Mouse (Mus musculus): Measurements from ENCODE around the gene Erg28. TPM values are rescaled to one million over a fixed set of nuclear protein-coding genes. Genes with fewer than 3 reads are reported as not detected.

Gene Erg28
- polyA plus RNA-seq, 1 experiment from 2014 or later = 108 TPM

- WGBS = 80% methylated on average over 2 of the region's 2 CpGs
- no peak for ATAC-seq (ENCODE audit: low read depth)
Observed at GRCm38 (mm10) chr12:85794094-85794493, 30.3 kb downstream of the Erg28 start.

GRCm38 (mm10) chr12:85792821-85793346 is 31.5 kb downstream of the Erg28 start:
- H3K27ac ChIP-seq (ENCODE audit: low read length) = no peak overlapping the region
- no peak overlapping the region for H3K4me2 ChIP-seq (ENCODE audit: low read depth, low read length)
- H3K4me3 ChIP-seq (ENCODE audit: low read length) = no peak overlapping the region
- no peak overlapping the region for H3K9ac ChIP-seq (ENCODE audit: low read length)
- no peaks in the 10 kb centered on the region for H3K27me3 ChIP-seq (ENCODE audit: control insufficient read depth, insufficient read depth, low read depth, low read length)
- no peaks in the 10 kb centered on the region for H3K9me3 ChIP-seq (ENCODE audit: control insufficient read depth, low read length)
- H3K4me1 ChIP-seq (replicated peaks; ENCODE audit: control insufficient read depth, insufficient read depth, low read length) = no peaks in the 10 kb centered on the region
- H3K36me3 ChIP-seq (ENCODE audit: control insufficient read depth, insufficient read depth, low read length) = no peaks in the 10 kb centered on the region
- WGBS = 22% methylated on average over 6 of the region's 6 CpGs
- peak; percentile 47; the same call in 1 of the 2 replicates for ATAC-seq (ENCODE audit: low read depth)

More at GRCm38 (mm10) chr12:85794094-85794493, 30.3 kb downstream of the Erg28 start:
- Histone ChIP-seq H3K36me3 (ENCODE audit: control insufficient read depth, insufficient read depth, low read length) (no peaks in the 10 kb centered on the region), H3K4me2 (ENCODE audit: low read depth, low read length) (no peak overlapping the region), H3K4me1 (replicated peaks; ENCODE audit: control insufficient read depth, insufficient read depth, low read length) (no peaks in the 10 kb centered on the region), H3K27ac (ENCODE audit: low read length) (no peak overlapping the region), H3K9me3 (ENCODE audit: control insufficient read depth, low read length) (no peaks in the 10 kb centered on the region), H3K9ac (ENCODE audit: low read length) (no peak overlapping the region), H3K27me3 (ENCODE audit: control insufficient read depth, insufficient read depth, low read depth, low read length) (no peaks in the 10 kb centered on the region), H3K4me3 (ENCODE audit: low read length) (no peak overlapping the region)

GRCm38 (mm10) chr12:85792158-85792557 is 32.2 kb downstream of the Erg28 start:
- H3K36me3 ChIP-seq (ENCODE audit: control insufficient read depth, insufficient read depth, low read length) = no peaks in the 10 kb centered on the region
- H3K9ac ChIP-seq (ENCODE audit: low read length) = no peak overlapping the region
- no peak for ATAC-seq (ENCODE audit: low read depth)
- H3K9me3 ChIP-seq (ENCODE audit: control insufficient read depth, low read length) = no peaks in the 10 kb centered on the region
- H3K27me3 ChIP-seq (ENCODE audit: control insufficient read depth, insufficient read depth, low read depth, low read length) = no peaks in the 10 kb centered on the region
- no peak overlapping the region for H3K27ac ChIP-seq (ENCODE audit: low read length)
- H3K4me2 ChIP-seq (ENCODE audit: low read depth, low read length) = no peak overlapping the region
- no peak overlapping the region for H3K4me3 ChIP-seq (ENCODE audit: low read length)
- 85% methylated on average over 4 of the region's 4 CpGs for WGBS
- H3K4me1 ChIP-seq (replicated peaks; ENCODE audit: control insufficient read depth, insufficient read depth, low read length) = no peaks in the 10 kb centered on the region

- H3K4me2 ChIP-seq (ENCODE audit: low read depth, low read length) = no peak overlapping the region
- no peak for ATAC-seq (ENCODE audit: low read depth)
- no peak overlapping the region for H3K4me3 ChIP-seq (ENCODE audit: low read length)
- H3K4me1 ChIP-seq (replicated peaks; ENCODE audit: control insufficient read depth, insufficient read depth, low read length) = no peaks in the 10 kb centered on the region
- H3K9ac ChIP-seq (ENCODE audit: low read length) = no peak overlapping the region
- no peak overlapping the region for H3K27ac ChIP-seq (ENCODE audit: low read length)
- no peaks in the 10 kb centered on the region for H3K9me3 ChIP-seq (ENCODE audit: control insufficient read depth, low read length)
- no peaks in the 10 kb centered on the region for H3K27me3 ChIP-seq (ENCODE audit: control insufficient read depth, insufficient read depth, low read depth, low read length)
- no peaks in the 10 kb centered on the region for H3K36me3 ChIP-seq (ENCODE audit: control insufficient read depth, insufficient read depth, low read length)
- 60% methylated on average over 19 of the region's 19 CpGs for WGBS
Observed at GRCm38 (mm10) chr12:85784916-85785815, 39.2 kb downstream of the Erg28 start.

- H3K9me3 ChIP-seq (ENCODE audit: control insufficient read depth, low read length) = no peaks in the 10 kb centered on the region
- H3K4me1 ChIP-seq (replicated peaks; ENCODE audit: control insufficient read depth, insufficient read depth, low read length) = peaks cover 10% of the 10 kb centered on the region; the same call in 1 of the 2 replicates
- 83% methylated on average over 3 of the region's 3 CpGs for WGBS
- H3K36me3 ChIP-seq (ENCODE audit: control insufficient read depth, insufficient read depth, low read length) = no peaks in the 10 kb centered on the region
- H3K4me3 ChIP-seq (ENCODE audit: low read length) = no peak overlapping the region
- no peak overlapping the region for H3K9ac ChIP-seq (ENCODE audit: low read length)
- no peaks in the 10 kb centered on the region for H3K27me3 ChIP-seq (ENCODE audit: control insufficient read depth, insufficient read depth, low read depth, low read length)
- no peak overlapping the region for H3K27ac ChIP-seq (ENCODE audit: low read length)
- no peak for ATAC-seq (ENCODE audit: low read depth)
- no peak overlapping the region for H3K4me2 ChIP-seq (ENCODE audit: low read depth, low read length)
Observed at GRCm38 (mm10) chr12:85781606-85782005, 42.7 kb downstream of the Erg28 start.

GRCm38 (mm10) chr12:85779707-85780106 is 44.6 kb downstream of the Erg28 start:
- H3K27me3 ChIP-seq (ENCODE audit: control insufficient read depth, insufficient read depth, low read depth, low read length) = no peaks in the 10 kb centered on the region
- no peak overlapping the region for H3K4me3 ChIP-seq (ENCODE audit: low read length)
- 71% methylated on average over 5 of the region's 5 CpGs for WGBS
- ATAC-seq (ENCODE audit: low read depth) = no peak
- H3K9ac ChIP-seq (ENCODE audit: low read length) = no peak overlapping the region
- no peaks in the 10 kb centered on the region for H3K36me3 ChIP-seq (ENCODE audit: control insufficient read depth, insufficient read depth, low read length)
- no peak overlapping the region for H3K4me2 ChIP-seq (ENCODE audit: low read depth, low read length)
- peak overlapping the region; percentile 1; the same call in 1 of the 2 replicates for H3K27ac ChIP-seq (ENCODE audit: low read length)
- H3K4me1 ChIP-seq (replicated peaks; ENCODE audit: control insufficient read depth, insufficient read depth, low read length) = peaks cover 10% of the 10 kb centered on the region; the same call in 1 of the 2 replicates
- H3K9me3 ChIP-seq (ENCODE audit: control insufficient read depth, low read length) = no peaks in the 10 kb centered on the region

- ATAC-seq (ENCODE audit: low read depth) = peak; percentile 87
- no peaks in the 10 kb centered on the region for H3K36me3 ChIP-seq (ENCODE audit: control insufficient read depth, insufficient read depth, low read length)
- H3K27me3 ChIP-seq (ENCODE audit: control insufficient read depth, insufficient read depth, low read depth, low read length) = no peaks in the 10 kb centered on the region
- no peaks in the 10 kb centered on the region for H3K9me3 ChIP-seq (ENCODE audit: control insufficient read depth, low read length)
- WGBS = 24% methylated on average over 3 of the region's 3 CpGs
- peaks cover 10% of the 10 kb centered on the region; the same call in 1 of the 2 replicates for H3K4me1 ChIP-seq (replicated peaks; ENCODE audit: control insufficient read depth, insufficient read depth, low read length)
- H3K4me2 ChIP-seq (ENCODE audit: low read depth, low read length) = no peak overlapping the region
- H3K9ac ChIP-seq (ENCODE audit: low read length) = no peak overlapping the region
- H3K4me3 ChIP-seq (ENCODE audit: low read length) = no peak overlapping the region
- peak overlapping the region; percentile 62; the same call in 1 of the 2 replicates for H3K27ac ChIP-seq (ENCODE audit: low read length)
Observed at GRCm38 (mm10) chr12:85778962-85779361, 45.4 kb downstream of the Erg28 start.

- no peak overlapping the region for H3K27ac ChIP-seq (ENCODE audit: low read length)
- H3K4me3 ChIP-seq (ENCODE audit: low read length) = no peak overlapping the region
- no peaks in the 10 kb centered on the region; the same call in 1 of the 2 replicates for H3K4me1 ChIP-seq (replicated peaks; ENCODE audit: control insufficient read depth, insufficient read depth, low read length)
- H3K27me3 ChIP-seq (ENCODE audit: control insufficient read depth, insufficient read depth, low read depth, low read length) = no peaks in the 10 kb centered on the region
- H3K4me2 ChIP-seq (ENCODE audit: low read depth, low read length) = no peak overlapping the region
- no peaks in the 10 kb centered on the region for H3K9me3 ChIP-seq (ENCODE audit: control insufficient read depth, low read length)
- 47% methylated on average over 3 of the region's 3 CpGs for WGBS
- no peak overlapping the region for H3K9ac ChIP-seq (ENCODE audit: low read length)
- no peak for ATAC-seq (ENCODE audit: low read depth)
- H3K36me3 ChIP-seq (ENCODE audit: control insufficient read depth, insufficient read depth, low read length) = no peaks in the 10 kb centered on the region
Observed at GRCm38 (mm10) chr12:85771356-85771755, 53.0 kb downstream of the Erg28 start.

- Histone ChIP-seq H3K4me3 (ENCODE audit: low read length) (no peak overlapping the region), H3K9ac (ENCODE audit: low read length) (no peak overlapping the region), H3K9me3 (ENCODE audit: control insufficient read depth, low read length) (no peaks in the 10 kb centered on the region), H3K4me1 (replicated peaks; ENCODE audit: control insufficient read depth, insufficient read depth, low read length) (peaks cover 3% of the 10 kb centered on the region; the same call in 1 of the 2 replicates), H3K4me2 (ENCODE audit: low read depth, low read length) (no peak overlapping the region), H3K27ac (ENCODE audit: low read length) (no peak overlapping the region), H3K27me3 (ENCODE audit: control insufficient read depth, insufficient read depth, low read depth, low read length) (no peaks in the 10 kb centered on the region), H3K36me3 (ENCODE audit: control insufficient read depth, insufficient read depth, low read length) (no peaks in the 10 kb centered on the region)
- 50% methylated on average over 4 of the region's 4 CpGs for WGBS
- ATAC-seq (ENCODE audit: low read depth) = no peak
Observed at GRCm38 (mm10) chr12:85767750-85768149, 56.6 kb downstream of the Erg28 start.

Data from lung, embryonic 16.5 days (tissue).